Mouse (Mus musculus) small intestine, adult 2 months (tissue): ENCODE measurements around the gene Anp32a. TPM values are rescaled to one million over a fixed set of nuclear protein-coding genes. Genes with fewer than 3 reads are reported as not detected.

Source experiments
- H3K27ac ChIP-seq: fragments of 200-500 bp; 2 replicates; pipeline ENCODE4 v1.5.1; 2012; ENCODE audit warnings: low read depth, low read length, control low read depth, inconsistent platforms; ENCODE audit not compliant: insufficient read depth
- H3K27me3 ChIP-seq: fragments of 200-500 bp; 2 replicates; pipeline ENCODE4 v1.6.1; 2012; ENCODE audit warnings: mild to moderate bottlenecking, moderate library complexity, low read length, inconsistent platforms; ENCODE audit not compliant: control insufficient read depth, insufficient read depth
- H3K36me3 ChIP-seq: fragments of 200-500 bp; 2 replicates; pipeline ENCODE4 v1.6.1; 2012; ENCODE audit warnings: mild to moderate bottlenecking, low read length, control low read depth, inconsistent platforms; ENCODE audit not compliant: control insufficient read depth, insufficient read depth
- H3K4me1 ChIP-seq: fragments of 200-500 bp; 2 replicates; pipeline ENCODE4 v1.6.1; 2012; ENCODE audit warnings: low read length, inconsistent platforms, mixed read lengths; ENCODE audit not compliant: control insufficient read depth, insufficient read depth, insufficient read length
- H3K4me3 ChIP-seq: fragments of 200-500 bp; 2 replicates; pipeline ENCODE4 v1.5.1; 2012; ENCODE audit warnings: low read depth, mild to moderate bottlenecking, control low read depth, inconsistent platforms, low read length, moderate library complexity
- CTCF ChIP-seq: fragments of 200-500 bp; IDR thresholded peaks from 2 replicates; pipeline ENCODE4 v1.5.1; 2012; ENCODE audit warnings: low read depth, mild to moderate bottlenecking, control low read depth, inconsistent platforms, low read length, moderate library complexity, mixed read lengths; ENCODE audit not compliant: insufficient replicate concordance, insufficient read length; ENCODE audit errors: extremely low read depth
- POLR2A ChIP-seq: fragments of 200-500 bp; IDR thresholded peaks from 2 replicates; pipeline ENCODE4 v1.6.1; 2012; ENCODE audit warnings: low read depth, mild to moderate bottlenecking, control low read depth, inconsistent platforms, low read length, moderate library complexity
- WGBS: fragments of 180-500 bp; shearing (Covaris S2); methylation state at CpG from one replicate; pipeline ENCODE4 v1.1.7; 2018; 5-methylcytosine and 5-hydroxymethylcytosine counted together
- polyA plus RNA-seq: library from polyadenylated mRNA; depleted of rRNA; stranded (reverse); fragments of >200 nt; gene quantifications from 2 replicates; pipeline ENCODE4 v1.2.3, GENCODE M21; 2012; rRNA removed

Gene Anp32a
- polyA plus RNA-seq, result 2.4 and 4.7 TPM in 2 replicates

- Histone ChIP-seq H3K36me3 (no peaks in the 10 kb centered on the region), H3K4me3 (peak within 1 kb of the TSS; percentile 90), H3K27me3 (no peaks in the 10 kb centered on the region), H3K4me1 (peaks cover 6% of the 10 kb centered on the region; the same call in 1 of the 2 replicates), H3K27ac (peak within 1 kb of the TSS; percentile 86)
- WGBS, result under 1% methylated on average over 34 of the region's 34 CpGs
- TF ChIP-seq POLR2A (peak; percentile 54), CTCF (no peak)
These were observed at the start of gene Anp32a for GRCm38 (mm10) chr9:62341123-62341486. Anp32a (plus strand) TSS chr9:62341293.

- Histone ChIP-seq H3K4me1 (no peaks in the 10 kb centered on the region), H3K27me3 (0 out of 2 replicates have a peak, but pooled peaks cover 2% of the 10 kb centered on the region), H3K27ac (no peak overlapping the region), H3K4me3 (no peak overlapping the region), H3K36me3 (no peaks in the 10 kb centered on the region)
- 24% methylated on average over 7 of the region's 7 CpGs for WGBS
- TF ChIP-seq CTCF (peak; percentile 68; the same call in 1 of the 2 replicates), POLR2A (no peak)
These were observed 45.9 kb upstream of the Anp32a start for GRCm38 (mm10) chr9:62295006-62295698.

DNA sequence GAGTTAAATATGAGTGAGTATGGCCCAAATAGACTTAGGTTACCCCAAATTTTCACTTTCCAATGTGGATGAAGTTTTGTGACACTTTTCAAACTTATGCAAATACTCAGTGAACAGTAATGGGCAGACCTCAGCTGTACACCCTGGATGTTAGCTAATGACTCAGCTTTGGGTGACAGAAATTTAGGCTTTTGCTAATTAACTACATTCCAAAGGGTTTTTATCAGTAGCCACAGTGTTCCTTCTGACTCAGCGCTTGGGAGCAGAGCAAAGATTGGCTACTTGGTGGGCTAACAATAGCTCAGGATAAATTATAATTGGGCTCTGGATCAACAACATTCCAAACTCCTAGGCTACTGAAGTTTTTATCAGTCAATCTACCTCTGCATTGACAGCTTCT lies 44.2 kb upstream of the Anp32a start:
- H3K4me3 ChIP-seq, result no peak overlapping the region
- H3K4me1 ChIP-seq, result no peaks in the 10 kb centered on the region
- H3K27me3 ChIP-seq, result 0 out of 2 replicates have a peak, but pooled peaks cover 2% of the 10 kb centered on the region
- no peak overlapping the region for H3K27ac ChIP-seq
- TF ChIP-seq CTCF, result no peak
- H3K36me3 ChIP-seq, result no peaks in the 10 kb centered on the region
- WGBS, result 67% methylated on average over 1 of the region's 1 CpGs

DNA sequence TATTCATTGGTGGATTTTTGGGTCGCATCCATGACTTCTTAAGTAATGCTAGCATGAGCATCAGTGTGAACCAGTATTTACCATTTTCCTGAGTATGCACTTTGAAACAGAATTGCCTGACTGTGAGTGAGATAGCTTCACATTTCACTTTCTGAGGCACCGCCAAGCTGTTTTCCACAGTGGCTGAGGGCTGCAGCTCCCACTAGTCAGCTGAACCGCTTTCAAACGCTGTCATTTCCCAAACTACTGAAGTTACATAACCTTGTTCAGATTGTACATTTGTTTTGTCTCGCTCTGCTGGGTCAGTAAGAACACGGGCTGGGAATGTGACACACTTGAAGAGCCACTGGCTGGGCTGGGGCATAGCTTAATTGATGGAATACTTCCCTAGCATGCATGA lies 25.5 kb upstream of the Anp32a start:
- Histone ChIP-seq H3K4me3 (no peak overlapping the region), H3K27ac (no peak overlapping the region), H3K36me3 (no peaks in the 10 kb centered on the region), H3K27me3 (no peaks in the 10 kb centered on the region), H3K4me1 (no peaks in the 10 kb centered on the region)
- TF ChIP-seq POLR2A, result no peak
- no peak for TF ChIP-seq CTCF
- 84% methylated on average over 6 of the region's 6 CpGs for WGBS

GRCm38 (mm10) chr9:62318729-62319128 lies 22.4 kb upstream of the Anp32a start:
- Histone ChIP-seq H3K4me3 (no peak overlapping the region), H3K27me3 (no peaks in the 10 kb centered on the region), H3K36me3 (no peaks in the 10 kb centered on the region), H3K4me1 (no peaks in the 10 kb centered on the region), H3K27ac (no peak overlapping the region)
- TF ChIP-seq POLR2A, result no peak
- TF ChIP-seq CTCF, result no peak
- WGBS, result 59% methylated on average over 4 of the region's 4 CpGs

DNA sequence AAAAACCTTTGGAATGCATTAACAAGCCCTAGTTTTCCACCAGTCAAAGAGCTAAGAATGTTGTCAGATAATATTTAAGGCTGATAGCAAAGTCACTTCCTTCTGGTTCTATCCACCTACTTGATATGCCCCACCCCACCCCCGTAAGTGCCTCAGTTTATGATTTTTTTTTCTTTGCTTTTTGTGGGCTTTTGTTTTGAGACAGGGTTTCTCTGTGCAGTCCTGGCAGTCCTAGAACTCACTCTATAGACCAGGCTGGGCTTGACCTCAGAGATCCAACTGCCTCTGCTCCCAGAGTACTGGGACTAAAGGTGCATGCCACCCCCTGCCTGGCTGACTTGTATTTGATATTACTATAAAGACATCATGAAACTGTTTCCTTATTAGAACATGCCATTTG lies 17.3 kb upstream of the Anp32a start:
- WGBS, result 33% methylated on average over 1 of the region's 1 CpGs
- Histone ChIP-seq H3K4me1 (no peaks in the 10 kb centered on the region), H3K27me3 (no peaks in the 10 kb centered on the region), H3K27ac (no peak overlapping the region), H3K4me3 (no peak overlapping the region), H3K36me3 (no peaks in the 10 kb centered on the region)
- no peak for TF ChIP-seq CTCF
- no peak for TF ChIP-seq POLR2A

GRCm38 (mm10) chr9:62325965-62326364 lies 15.1 kb upstream of the Anp32a start:
- WGBS, result 81% methylated on average over 3 of the region's 3 CpGs
- TF ChIP-seq POLR2A, result no peak
- no peak for TF ChIP-seq CTCF
- H3K4me3 ChIP-seq, result no peak overlapping the region
- H3K27me3 ChIP-seq, result no peaks in the 10 kb centered on the region
- H3K36me3 ChIP-seq, result no peaks in the 10 kb centered on the region
- H3K27ac ChIP-seq, result no peak overlapping the region
- no peaks in the 10 kb centered on the region for H3K4me1 ChIP-seq
